Mouse (Mus musculus): ENCODE measurements at regions not wholly inside any gene's neighbourhood (a gene's known extent, or its start where the extent isn't known, plus 50 kb on each side); places are given as distances from the start of the nearest gene placed in this dataset.
"Not testable (repeated sequence)": the region's sequence is repeated elsewhere in the genome, so short reads cannot be mapped to it uniquely, and the experiment has no call there.

DNA sequence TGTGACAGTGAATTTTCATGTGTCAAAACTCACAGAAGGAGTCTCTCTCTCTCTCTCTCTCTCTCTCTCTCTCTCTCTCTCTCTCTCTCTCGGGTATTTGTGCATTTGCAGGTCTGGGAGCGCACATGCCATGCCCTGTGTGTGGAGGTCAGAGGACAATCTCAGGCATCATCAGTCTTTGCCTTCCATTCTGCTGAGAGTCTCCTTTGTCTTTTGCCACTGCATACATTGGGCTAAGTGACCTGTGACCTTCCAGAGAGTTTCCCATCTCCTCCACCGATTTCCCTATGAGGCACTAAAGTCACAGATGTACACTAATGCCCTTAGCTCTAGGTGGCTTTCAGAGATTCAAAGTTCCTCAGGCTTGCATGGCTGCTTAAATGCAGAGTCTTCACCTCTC lies 391.7 kb downstream of the Tcerg1l start:
- peak; percentile 76 for DNase-seq (ENCODE audit: low spot score)

DNA sequence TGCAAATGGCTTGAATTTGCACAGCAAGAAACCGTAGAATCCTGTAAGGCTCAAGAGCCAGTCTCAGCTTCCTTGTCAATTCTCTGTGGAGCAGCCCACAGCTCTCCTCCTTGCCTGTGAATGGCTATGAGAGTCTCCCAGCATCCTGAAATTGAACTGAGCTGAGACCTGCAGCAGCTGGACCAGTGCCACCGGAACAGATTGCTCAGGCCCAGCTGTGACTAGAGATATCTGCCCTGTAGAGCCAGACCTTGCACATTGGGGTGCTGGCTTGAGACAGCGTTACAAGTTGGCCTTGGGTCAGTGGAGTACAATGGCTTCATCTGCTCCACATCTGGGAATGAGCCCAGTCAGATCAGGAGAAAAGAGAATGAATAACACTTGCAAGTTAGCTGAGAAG lies 390.6 kb downstream of the Tcerg1l start:
- DNase-seq (ENCODE audit: low spot score): no peak

DNA sequence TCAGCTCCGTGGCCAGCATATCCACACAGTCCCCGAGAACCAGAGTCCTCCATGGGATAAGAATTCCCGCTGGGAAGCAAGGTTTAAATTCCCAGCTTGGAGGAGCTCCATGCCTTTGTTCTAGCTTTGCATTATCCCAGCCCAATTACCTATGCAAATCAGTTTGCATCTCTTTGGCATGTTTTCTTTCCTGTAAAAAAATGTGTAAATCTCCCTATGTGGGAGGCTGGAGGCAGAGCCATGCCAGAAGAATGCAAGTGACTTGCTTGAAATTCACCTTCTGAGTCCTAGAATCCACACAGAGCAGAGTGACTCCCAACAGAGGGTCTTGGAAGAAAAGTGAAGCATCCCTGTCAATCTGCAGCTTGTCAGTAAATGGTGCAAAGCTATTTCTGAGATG lies 388.9 kb downstream of the Tcerg1l start:
- no peak for DNase-seq (ENCODE audit: low spot score)

DNA sequence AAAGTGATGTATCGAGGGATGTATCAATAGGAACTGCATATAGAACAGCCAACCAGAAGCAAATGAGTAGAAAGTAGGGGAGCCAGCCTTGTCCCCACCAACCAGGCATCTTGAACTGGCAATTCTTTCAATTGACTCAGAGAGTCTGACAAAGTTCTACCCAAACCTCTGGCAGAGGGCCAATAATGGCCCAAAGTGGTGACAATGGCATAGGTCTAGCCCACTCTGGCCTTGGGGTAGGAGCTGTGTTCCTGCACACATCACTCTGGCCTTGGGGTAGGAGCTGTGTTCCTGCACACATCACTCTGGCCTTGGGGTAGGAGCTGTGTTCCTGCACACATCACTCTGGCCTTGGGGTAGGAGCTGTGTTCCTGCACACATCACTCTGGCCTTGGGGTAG lies 373.5 kb downstream of the Tcerg1l start:
- DNase-seq (ENCODE audit: low spot score): not testable (repeated sequence)

DNA sequence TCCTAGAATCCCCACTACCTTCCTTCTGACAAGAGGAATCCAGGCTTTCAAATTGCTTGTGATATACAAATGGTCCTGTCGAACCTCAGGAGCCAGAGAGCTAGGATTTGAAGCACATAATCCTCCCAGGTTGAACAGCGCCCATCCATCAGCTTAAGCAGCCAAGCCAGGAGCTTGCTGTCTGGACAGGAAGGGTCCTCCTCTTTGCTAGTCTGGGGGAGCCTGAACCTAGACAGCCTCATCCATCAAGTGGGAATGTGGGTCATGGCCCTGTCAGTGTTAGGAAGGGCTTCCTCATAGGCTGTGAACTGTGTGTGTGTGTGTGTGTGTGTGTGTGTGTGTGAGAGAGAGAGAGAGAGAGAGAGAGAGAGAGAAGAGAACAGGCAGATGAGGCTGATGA lies 345.8 kb downstream of the Tcerg1l start:
- peak; percentile 72 for DNase-seq (ENCODE audit: low spot score)

DNA sequence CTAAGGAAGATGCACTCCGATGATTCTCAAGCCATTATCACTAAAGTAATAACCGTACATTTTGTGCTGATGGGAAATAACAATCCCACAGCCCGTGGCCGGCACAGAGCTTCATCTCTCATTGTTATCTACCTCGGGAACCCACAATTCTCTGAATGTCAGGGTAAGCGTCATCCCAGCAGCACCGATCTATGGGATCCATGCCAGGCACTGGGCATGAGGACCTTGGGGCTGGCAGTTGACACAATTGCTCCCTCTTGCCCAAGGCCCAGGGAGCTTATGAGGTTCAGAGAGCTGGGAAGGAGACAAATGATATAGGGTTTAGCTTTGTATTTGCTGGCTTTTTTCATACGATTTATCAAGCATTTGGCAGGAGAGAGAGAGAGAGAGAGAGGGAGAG lies 342.8 kb downstream of the Tcerg1l start:
- DNase-seq (ENCODE audit: low spot score): no peak

DNA sequence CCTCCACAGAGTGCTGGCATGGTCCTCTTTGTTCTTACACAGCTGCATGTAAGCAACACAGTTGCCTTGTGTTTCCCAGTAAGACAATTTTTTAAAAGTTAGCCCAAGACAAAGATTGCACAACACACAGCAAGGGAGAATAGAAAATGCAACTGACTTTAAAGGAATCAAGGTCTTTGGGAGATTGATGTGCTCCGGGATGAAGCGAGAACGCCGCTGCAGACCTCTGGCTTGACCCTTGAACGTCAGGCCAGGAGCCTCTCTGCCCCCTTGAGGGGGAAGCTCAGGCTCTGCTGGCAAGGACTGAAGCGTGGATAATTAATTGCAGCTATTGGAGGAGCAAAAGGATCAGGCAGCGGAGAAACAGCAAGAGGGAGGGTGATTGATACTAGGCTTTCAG lies 336.4 kb downstream of the Tcerg1l start:
- peak; percentile 84 for DNase-seq (ENCODE audit: low spot score)

DNA sequence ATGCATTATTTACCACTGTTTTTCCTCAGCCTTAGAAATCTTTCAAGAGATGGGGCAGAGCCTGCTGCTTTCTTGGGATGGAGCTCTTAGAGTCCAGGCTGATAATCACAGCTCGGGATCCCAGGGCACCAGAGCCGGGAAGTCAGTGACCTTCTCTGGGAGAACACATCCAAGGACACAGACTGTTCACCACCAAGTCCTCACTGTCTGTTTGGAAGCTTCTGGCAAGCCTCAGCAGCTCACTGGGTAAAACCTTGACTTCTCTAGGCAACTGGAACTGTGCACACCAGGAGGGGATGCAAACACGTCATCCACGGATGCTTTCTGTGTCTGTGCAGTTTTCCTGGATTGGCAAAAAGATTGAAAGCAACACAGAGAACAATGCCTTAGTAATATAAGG lies 330.6 kb downstream of the Tcerg1l start:
- no peak for DNase-seq (ENCODE audit: low spot score)

DNA sequence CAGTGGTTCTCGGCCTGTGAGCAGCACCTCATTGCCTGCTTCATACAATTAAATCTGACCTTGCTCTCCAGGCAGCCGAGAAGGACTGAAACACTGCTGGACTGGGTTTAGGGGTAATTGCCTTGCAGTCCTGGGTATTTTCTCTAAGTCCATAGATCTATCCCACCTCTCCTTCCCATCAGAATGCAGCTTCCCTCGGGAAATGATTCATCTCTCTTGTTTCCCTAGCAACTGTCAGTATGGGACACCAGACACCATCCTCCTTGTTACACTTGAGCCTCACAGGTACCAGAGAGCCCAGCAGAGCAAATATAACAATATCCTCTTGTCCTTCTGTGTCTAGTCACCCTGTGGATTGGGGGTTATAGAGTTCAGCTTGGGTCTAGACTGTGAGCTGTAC lies 322.3 kb downstream of the Tcerg1l start:
- DNase-seq (ENCODE audit: low spot score): no peak

DNA sequence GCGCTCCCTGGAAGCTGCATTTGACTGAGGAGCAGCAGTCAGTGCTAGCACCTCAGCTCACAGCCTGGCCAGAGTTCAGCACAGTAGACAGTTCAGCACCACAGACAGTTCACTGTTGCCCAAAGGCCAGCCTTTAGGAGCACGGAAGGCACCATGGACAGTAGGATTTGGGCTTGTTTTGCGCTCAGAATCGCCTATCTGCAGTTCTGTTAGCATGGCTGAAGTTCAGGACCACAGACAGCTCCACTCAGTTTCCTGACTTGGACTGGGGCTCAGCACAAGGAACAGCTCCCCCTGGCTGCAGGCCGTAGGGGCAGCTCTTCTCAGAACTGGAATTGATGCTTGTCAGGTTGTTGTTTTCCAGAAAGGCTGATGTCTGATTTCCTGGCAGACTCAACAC lies 313.6 kb downstream of the Tcerg1l start:
- peak; percentile 97 for DNase-seq (ENCODE audit: low spot score)

DNA sequence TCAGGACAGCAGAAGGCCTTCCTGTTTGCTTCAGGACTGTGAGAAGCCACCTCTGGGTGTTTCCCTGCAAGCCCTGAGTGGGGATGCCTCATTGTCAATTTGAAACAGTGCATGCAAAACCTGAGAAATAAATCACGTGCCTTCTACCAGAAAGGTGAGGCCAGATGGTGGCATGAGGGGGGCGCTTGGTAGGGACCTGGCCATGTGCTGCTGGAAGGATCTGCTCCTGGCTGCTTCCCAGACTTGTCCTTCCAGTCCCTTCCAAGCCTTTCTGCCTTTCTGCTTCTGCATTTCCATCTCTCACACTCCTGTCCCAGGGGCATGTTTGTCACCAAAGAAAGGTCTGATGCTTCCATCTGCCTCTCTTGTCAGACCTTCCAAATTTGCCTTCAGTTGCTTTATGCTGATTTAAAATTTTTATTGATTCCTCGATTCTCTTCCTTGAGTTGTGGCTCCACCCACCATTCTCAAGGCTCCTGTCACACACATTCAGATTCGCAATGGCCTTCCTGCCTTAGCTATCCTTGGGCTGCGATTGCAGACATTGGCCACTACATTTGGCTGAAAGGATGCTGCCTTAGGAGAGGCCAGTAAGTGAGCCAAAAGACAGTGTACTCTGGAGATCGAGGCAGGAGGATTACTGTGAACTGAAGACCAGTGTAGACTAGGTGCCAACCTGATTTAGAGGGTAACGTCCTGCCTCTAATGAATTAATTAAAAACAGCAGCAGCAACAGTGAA lies 289.9 kb downstream of the Tcerg1l start:
- DNase-seq (ENCODE audit: low spot score): no peak

DNA sequence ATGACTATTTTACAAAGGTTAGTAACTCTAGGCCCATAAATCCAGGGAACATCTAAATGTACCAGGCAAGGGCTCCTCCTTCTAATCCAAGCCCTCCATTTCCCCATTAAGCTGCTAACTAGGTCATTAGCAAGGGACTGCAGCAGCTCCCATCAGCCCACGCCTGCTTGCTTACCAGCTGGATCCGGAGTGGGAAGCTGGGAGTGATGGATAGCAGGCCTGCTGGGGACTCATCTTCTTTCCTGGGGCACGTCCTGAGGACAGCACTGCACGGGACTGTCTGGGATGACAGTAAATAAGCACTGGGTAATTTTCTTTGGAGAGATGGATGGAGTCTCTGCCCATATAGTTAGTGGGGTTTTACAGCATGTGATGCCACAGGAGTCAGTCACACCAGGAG lies 276.0 kb downstream of the Tcerg1l start:
- peak; percentile 9 for DNase-seq (ENCODE audit: low spot score)

DNA sequence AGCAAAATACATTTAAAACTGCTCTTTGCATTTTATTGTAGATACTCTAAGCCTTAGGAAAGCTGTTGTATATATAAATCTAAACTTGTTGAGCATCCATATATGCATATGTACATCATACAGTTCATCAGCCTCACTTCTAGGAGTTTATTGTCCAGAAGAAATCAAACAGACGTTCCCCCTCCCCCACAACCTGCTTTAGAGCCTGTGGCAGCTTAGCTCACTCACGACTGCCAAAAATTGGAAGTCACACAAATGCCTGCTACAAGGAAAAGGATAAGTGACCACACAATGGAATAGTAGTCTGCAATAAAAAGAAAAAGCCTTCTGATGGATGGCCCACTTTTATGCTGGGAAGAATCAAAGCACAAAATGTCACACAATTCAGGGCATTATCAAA lies 267.8 kb downstream of the Tcerg1l start:
- DNase-seq (ENCODE audit: low spot score): no peak

DNA sequence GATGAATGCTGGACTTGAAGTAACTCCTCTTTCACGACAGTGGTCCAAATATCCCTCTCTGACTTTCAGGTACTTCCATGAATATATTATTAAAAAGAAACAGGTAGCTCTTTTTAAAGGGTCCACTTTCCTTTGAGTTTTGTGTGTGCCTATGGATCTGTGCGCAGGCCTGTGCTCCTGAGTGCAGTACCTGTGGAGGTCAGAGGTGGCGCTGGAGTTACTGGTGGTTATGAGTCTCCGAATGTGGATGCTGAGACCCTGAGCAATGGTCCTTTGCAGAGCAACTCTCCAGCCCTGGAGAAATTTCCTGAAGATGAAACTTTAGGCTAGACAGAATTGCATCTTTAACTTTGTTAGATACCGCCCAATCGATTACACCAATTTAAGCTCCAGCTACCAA lies 264.1 kb downstream of the Tcerg1l start:
- DNase-seq (ENCODE audit: low spot score): no peak

DNA sequence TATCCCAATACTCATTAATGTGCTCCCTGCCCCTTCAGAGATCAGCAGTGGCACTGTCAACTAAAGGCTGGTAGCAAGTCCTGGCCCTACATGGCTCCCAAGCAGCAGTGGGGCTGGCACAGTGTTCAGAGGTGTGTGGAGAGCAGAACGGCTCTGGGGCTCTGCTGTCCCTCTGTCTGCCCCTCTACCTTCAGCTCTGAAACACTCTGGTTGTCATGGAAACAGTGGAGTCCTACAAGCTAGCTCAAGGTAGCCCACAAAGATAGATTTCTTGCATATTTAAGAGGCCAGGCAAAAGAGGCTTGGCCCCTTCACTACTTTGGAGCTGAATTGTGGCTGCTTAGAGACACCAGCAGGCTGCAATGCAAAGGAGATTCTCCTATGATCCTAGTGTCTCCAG lies 259.6 kb downstream of the Tcerg1l start:
- no peak for DNase-seq (ENCODE audit: low spot score)

DNA sequence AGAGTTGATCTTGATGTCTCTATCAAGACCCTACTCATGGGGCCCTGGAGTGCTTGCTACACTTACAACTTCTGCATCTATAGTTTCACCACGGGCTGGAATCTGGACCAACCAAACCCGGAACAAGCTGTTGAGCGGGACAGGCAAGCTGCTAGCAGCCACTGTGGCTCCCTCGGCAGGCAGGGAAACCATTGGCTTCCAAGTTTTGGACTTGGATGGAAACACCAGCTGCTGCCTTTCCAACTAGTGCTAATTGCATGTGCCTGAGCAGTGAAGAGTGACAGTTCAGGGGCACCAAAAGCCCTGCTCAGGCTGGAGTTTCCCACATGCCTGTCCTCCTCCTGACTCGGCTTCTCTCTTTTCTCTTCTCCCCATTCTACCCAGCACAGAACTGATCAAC lies 257.8 kb downstream of the Tcerg1l start:
- no peak for DNase-seq (ENCODE audit: low spot score)

DNA sequence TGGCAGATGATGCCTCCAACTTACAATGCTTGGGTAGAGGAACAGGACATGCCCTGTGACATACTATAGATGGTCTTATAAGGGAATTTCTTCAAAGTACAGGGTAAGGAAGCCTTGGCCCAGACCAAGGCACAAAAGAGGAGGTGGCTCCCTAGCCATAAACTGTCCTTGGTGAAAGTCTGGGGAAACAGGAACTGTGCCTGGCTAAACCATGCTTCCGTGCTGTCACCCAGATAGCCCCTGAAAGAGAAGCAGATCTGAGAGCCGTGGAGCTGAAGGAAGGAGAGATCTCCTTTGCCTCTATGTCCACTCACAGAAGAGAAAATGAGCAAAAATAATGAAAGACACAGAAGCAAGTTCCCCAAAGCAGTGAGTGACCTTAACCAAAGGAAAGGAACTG lies 248.0 kb downstream of the Tcerg1l start:
- no peak for DNase-seq (ENCODE audit: low spot score)

DNA sequence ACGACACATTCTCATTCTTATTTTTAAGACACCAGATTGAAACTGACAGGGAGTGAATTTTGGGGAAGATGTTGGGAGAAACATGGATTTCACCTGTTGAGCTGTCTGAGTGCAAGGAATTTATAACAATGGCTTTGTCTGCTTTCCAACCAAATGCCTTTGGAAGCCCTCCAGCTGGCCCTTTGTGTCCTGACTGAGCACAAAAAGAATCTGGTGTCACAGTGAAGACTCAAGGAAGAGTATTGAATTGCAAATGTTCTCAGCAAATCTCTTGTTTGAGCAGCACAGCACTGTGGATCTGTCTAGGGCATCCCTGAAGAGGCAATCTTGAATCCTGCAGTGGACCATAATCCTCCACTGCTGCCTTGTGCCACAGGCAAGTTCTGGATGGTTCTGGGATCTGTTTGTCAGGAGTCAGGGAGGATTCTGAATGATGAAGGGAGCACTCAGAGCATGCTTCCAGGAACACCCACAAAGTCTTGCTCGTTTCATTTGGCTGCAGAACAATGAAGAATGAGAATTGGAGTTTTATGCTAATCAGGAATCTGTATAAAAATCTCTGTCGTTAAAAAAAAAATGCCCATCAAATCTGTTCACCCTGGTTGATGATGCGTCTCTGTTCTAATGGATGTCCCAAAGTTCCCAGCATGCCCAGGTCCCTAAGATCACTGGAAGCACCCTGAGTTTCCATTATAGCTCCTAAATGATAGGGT lies 243.9 kb downstream of the Tcerg1l start:
- peak; percentile 47 for DNase-seq (ENCODE audit: low spot score)
